Mouse (Mus musculus) left cerebral cortex, adult 6 months (tissue): ENCODE results near the gene Olfr970. TPM values are rescaled to one million over a fixed set of nuclear protein-coding genes. Genes with fewer than 3 reads are reported as not detected.

Source experiments
- long read RNA-seq, 2 experiments: library from polyadenylated mRNA; unstranded; transcript quantifications; one replicate each; pipeline ENCODE4 v2.0.0; 2019 to 2020
- polyA plus RNA-seq: library from polyadenylated mRNA; unstranded; fragments of <200 nt; fragmentation: Nextera tagmentation; gene quantifications from 2 replicates; pipeline ENCODE4 v1.2.3, GENCODE M21; 2021

Gene Olfr970
- polyA plus RNA-seq, result not detected in 2 replicates
- long read RNA-seq, experiment 1, result 0 reads
- long read RNA-seq, experiment 2, result 0 reads

DNA sequence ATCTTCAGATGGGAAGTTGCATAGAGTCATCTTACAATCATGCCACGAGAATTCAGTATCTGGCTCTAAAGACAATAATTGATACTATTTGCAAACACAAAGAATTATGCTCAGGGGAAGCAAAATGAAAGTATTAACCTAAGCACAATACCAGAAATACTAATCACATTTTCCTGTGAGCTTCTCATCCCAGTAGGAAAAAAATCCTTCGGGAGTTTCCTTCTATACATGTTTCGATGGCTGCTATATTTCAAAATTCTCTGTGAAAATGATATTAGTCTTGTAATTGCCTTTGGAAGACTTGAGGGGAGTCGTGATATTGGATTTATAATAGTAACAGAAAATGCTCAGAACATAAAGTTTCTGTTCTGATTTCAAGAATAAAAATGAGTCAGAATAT is at the start of gene Olfr970:
Olfr970 (plus strand) TSS at position 301 of the 400 bp plus-strand sequence.

DNA sequence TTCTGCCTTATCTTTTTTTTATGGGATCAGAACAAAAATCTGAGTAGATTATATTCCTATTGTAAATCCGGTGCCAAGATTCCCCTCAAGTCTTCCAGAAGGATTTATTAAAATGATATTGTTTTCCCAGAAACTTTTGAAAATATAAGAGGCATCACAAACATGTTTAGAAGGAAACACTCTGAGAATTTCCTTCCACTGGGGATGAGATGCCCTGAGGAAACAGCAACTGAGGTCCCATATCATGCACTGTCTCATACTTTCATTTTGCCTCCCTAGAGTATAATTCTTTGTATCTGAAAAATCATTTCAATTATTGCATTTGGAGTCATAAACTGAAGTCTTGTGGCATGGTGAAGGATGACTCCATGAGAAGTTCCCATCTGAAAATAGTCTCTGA is 25.5 kb upstream of the Olfr970 start, which contains the start of gene Olfr968:
Olfr968 (minus strand) TSS at position 101 of the 400 bp plus-strand sequence.

DNA sequence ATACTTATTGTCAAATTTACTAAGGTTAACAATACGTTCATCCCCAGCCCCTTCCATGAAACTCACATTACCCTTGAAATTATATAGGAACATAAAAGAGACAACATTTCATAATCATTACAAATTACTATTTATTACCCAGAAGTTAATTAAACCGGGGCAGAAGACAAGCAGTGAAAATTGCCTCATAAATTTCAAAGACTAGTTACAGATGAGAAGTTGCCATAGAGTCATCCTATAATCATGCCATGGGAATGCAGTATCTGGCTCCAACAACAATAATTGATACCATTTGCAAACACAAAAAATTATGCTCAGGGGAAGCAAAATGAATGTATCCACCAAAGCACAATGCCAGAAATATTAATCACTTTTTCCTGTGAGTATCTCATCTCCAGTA is 18.1 kb upstream of the Olfr970 start, which contains the start of gene Olfr969:
Olfr969 (plus strand) TSS at position 388 of the 400 bp plus-strand sequence.

DNA sequence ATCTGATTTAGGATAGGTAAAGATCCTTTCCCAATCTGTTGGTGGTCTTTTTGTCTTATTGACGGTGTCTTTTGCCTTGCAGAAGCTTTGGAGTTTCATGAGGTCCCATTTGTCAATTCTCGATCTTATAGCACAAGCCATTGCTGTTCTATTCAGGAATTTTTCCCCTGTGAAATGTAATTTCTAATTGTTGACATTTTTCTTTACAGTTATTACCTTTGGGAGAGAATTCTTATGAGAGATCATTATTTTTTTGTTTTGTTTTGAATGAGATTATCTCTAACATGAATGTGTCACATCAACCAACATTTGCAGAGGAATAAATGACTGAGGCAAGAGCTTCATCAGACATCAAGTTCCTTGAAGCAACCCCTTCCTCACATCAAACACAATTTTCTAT is 27.9 kb downstream of the Olfr970 start, which contains the start of gene Olfr971:
Olfr971 (plus strand) TSS at position 301 of the 400 bp plus-strand sequence.

DNA sequence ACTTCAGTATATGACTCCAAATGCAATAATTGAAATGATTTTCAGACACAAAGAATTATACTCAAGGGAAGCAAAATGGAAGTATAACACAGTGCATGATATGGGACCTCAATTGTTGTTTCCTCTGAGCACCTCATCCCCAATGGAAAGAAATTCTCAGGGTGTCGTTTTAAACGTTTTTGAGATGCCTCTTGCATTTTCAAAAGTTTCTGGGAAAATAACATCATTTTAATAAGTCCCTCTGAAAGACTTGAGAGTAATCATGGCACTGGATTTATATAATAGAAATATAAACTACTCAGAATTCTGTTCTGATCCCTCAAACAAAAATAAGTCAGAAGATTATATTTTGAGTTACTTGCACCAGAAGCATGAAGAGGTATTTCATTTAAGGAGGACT is 57.5 kb downstream of the Olfr970 start, which contains the start of gene Olfr972:
Olfr972 (plus strand) TSS at position 301 of the 400 bp plus-strand sequence.

Other genes starting within 250 kb of the Olfr970 start
- not detected in 2 replicates for gene Olfr959, start 233.3 kb upstream of the Olfr970 start, polyA plus RNA-seq
- gene AW551984, start 204.5 kb upstream of the Olfr970 start, polyA plus RNA-seq, result 1.6 and 3.6 TPM in 2 replicates
- gene Olfr148, start 198.2 kb upstream of the Olfr970 start, polyA plus RNA-seq, result not detected in 2 replicates
- not detected in 2 replicates for gene Olfr960, start 187.5 kb upstream of the Olfr970 start, polyA plus RNA-seq
- gene Olfr961, start 163.8 kb upstream of the Olfr970 start, polyA plus RNA-seq, result not detected in 2 replicates
- not detected in 2 replicates for gene Olfr963, start 141.7 kb upstream of the Olfr970 start, polyA plus RNA-seq
- not detected in 2 replicates for gene Olfr149, start 101.7 kb upstream of the Olfr970 start, polyA plus RNA-seq
- gene Olfr965, start 97.5 kb upstream of the Olfr970 start, polyA plus RNA-seq, result not detected in 2 replicates
- gene Olfr150, start 77.9 kb upstream of the Olfr970 start, polyA plus RNA-seq, result not detected in 2 replicates
- not detected in 2 replicates for gene Olfr967, start 62.6 kb upstream of the Olfr970 start, polyA plus RNA-seq
- gene Olfr968, start 25.6 kb upstream of the Olfr970 start, polyA plus RNA-seq, result not detected in 2 replicates
- gene Olfr969, start 17.9 kb upstream of the Olfr970 start, polyA plus RNA-seq, result not detected in 2 replicates
- not detected in 2 replicates for gene Olfr971, start 28.0 kb downstream of the Olfr970 start, polyA plus RNA-seq
- not detected in 2 replicates for gene Olfr972, start 57.6 kb downstream of the Olfr970 start, polyA plus RNA-seq
- not detected in 2 replicates for gene Olfr229, start 98.5 kb downstream of the Olfr970 start, polyA plus RNA-seq
- gene Olfr974, start 128.6 kb downstream of the Olfr970 start, polyA plus RNA-seq, result not detected in 2 replicates
- gene Olfr975, start 143.2 kb downstream of the Olfr970 start, polyA plus RNA-seq, result not detected in 2 replicates
- gene Olfr976, start 152.3 kb downstream of the Olfr970 start, polyA plus RNA-seq, result not detected in 2 replicates
- gene Olfr978, start 183.3 kb downstream of the Olfr970 start, polyA plus RNA-seq, result not detected in 2 replicates
- gene Olfr979, start 194.6 kb downstream of the Olfr970 start, polyA plus RNA-seq, result not detected in 2 replicates
- not detected in 2 replicates for gene Olfr980, start 200.7 kb downstream of the Olfr970 start, polyA plus RNA-seq
- gene Olfr981, start 212.6 kb downstream of the Olfr970 start, polyA plus RNA-seq, result not detected in 2 replicates